Mouse (Mus musculus) frontal cortex, postnatal 10 days (tissue): ENCODE data around the gene Nup214.

Experiments
- DNase-seq, 2 experiments: peaks; one replicate each; pipeline ENCODE4 v3.0.0; 2022; ENCODE audit warnings: low spot score in 2 of 2, mixed read lengths in 1 of 2

Gene Nup214

DNA sequence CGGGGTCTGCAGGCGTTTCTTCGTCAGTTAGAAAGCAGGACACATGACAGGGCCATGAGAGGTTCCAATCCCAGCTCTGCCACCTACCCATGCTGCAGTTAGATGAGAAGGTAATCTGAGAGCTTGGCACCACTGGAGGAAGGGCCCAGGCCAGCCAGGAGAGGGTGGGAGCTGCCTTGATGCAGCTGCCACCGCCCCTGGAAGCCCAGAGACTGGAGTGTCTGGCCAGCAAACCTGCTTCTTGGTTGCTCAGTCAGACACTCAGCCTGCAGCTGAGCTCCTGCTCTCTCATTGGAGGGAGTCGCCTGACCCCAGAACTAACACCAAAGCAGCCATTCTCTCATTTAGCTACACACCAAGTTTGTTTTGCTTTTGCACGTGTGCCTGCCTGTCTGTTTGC is 71.1 kb downstream of the Nup214 start:
- DNase-seq: no peak

DNA sequence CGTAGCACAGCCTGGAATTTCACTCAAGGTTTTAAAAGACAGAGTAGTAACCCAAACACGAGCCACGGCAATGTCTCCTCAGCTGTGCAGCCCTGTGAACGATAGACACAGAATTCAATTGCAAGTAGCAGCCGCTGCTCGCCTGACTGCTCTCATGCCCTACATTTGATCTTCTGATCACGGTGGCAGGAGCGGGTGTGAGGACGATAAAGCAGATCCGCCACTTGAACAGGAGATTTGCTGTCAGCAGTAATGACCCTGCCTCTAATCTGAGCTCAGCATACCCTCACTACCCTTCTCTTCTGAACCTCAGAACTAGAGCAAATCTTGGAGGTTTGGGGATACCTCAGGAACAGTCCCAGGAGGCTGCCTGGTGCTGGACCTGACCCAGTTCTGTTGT is 71.8 kb downstream of the Nup214 start:
- DNase-seq: no peak

DNA sequence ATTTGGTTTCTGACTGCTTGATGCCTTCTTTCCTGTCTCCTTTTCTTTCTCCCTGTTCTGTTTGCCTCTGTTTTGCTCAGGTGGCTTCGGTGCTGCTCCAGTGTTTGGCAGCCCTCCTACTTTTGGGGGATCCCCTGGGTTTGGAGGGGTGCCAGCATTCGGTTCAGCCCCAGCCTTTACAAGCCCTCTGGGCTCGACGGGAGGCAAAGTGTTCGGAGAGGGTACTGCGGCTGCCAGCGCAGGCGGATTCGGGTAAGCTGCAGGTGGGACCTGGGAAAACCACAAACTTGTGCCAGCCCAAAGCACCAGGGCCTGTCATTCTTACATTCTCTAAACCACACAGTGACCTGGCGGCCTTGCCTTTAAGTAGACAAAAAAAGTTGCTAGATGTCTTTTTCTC is 73.1 kb downstream of the Nup214 start:
- no peak for DNase-seq

DNA sequence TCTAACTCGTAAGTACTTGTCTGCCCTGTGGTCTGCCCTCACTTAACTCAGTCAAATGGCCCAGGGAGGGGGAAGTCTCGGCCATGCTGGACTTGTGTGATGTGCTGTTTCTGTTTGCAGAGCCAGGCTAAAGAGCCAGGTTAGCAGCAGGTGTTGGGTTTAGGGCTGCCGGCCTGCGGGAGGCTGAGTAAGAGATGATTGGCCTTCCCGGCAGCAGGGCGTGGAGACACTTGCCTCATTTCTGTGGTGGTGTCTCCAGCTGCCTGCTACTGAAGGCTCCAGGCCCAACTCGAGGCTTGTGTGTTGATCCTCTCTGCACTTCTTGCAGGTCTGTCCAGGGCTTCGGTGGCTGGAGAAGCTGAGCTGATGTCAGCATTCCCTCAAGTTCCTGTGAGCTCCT is 77.6 kb downstream of the Nup214 start:
- no peak for DNase-seq

DNA sequence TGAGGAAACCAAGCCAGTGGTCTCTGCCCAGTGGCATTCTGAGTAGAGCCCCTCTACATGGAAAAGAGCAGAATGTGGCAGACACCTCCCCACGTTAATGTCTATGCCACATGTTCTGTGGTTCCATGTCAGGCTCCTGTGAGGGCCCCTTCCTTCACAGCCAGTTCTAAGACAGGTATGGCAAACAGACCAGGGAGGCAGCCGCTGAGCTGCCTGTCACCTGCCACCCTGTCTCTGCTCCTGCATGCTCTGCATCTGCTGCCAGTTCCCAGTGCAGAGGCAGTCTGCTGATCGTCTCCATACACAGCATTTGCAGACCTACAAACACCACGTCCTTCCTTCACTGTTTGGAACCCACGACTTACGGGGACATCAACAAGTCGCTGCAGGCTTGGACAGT is 78.2 kb downstream of the Nup214 start:
- DNase-seq: no peak

DNA sequence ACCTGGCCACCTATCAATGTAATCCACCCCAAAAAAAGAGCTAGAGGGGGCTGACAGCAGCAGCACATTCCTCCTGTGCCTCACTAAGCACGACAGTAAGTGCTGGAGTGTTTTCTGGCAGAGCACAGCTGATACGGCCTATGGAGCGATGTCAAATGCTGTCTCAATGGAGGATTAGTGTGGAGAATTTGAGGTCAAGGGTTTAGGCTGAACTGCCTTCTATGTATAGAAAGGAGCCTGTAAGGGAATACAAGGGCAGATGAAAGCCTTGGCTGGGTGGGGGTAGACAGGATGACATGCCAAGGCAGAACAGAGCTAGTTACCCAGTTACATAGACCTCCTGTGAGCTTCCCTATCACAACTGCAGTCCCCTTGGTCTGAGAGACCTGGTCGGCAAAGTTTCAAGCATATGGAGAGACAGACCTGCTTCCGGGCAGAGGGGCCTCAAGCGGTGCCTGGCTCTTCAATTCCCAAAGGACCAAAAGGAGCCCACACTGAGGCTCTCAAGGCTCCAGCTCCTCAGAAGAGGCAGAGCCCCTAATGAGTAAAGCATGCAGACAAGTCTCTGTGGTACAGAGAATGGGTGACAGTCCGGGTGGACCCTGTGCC is 81.2 kb downstream of the Nup214 start:
- no peak for DNase-seq

DNA sequence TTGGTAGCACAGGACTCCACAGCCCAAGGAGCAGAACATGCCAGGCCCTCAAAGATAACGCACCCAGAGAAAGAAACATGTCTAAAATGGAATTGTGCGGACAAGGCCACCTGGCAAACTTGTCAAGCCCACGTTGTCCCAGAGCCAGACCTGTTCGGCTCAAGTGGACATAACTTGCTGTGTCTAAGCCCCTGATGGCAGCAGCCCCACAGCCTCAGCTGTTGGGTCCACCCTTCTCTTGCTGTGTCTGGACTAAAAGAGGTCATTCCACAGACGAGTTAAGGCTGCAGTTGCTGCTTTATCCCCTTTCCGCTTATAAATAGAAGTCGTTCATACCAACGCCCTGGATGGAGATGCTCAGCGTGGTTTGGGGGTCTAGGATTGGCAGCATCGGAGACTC is 82.3 kb downstream of the Nup214 start:
- DNase-seq: no peak

DNA sequence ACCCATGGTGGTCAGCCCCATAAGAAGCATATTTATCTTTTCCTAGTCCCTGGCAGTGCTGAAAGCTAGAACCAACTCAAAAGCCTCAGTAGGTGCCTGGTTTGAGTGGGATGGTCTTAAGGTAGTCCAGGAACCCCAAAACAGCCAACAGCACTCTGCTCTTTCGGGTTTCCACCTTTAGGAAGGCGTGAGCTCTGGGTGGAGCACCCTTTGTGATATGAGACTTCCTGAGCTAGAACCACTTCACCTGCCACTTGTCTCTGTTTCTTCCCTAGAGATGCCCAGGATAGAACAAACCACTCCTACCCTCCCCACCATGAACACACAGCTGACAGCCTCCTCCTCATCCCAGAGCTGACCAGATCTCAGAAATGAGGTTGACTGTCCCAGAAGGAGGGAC is 83.1 kb downstream of the Nup214 start:
- no peak for DNase-seq

DNA sequence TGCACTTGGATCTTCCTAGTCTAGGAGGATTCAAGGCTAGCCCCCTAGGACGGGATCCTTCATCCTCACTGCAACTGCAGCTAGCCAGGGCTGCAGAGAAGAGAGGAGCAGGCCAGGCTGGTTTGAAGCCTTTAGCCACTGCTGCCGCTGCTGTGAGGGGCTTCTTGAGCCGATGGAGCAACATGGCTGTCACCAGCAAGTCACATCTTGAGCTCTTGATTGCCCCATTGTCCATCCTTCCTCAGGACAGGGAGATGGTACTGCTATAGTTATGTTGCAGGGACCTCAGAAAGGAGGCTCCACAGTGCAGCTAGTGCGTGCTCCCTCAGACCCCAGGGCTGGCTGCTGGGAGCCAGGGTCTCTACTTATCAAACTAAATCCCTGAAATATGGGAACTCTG is 83.6 kb downstream of the Nup214 start:
- DNase-seq: no peak

DNA sequence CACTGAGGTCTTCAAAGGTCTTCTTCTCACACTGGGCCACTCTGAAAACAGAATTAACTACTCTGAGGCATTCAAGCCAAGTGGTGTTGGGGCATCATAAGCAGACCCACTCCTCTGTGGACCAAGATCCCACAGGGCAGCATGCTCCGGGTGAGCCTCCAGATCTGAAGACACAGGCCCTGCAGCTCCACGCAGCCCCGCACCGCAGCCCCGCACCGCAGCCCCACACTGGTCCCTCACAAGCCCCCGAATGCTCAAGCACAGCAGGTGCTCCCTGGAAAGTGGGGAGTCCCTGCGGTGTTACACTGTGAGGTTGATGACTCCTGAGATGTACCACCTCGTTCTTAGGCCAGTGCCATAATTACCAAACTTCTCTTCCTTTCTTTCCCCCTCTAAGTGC is 84.0 kb downstream of the Nup214 start:
- DNase-seq: no peak

DNA sequence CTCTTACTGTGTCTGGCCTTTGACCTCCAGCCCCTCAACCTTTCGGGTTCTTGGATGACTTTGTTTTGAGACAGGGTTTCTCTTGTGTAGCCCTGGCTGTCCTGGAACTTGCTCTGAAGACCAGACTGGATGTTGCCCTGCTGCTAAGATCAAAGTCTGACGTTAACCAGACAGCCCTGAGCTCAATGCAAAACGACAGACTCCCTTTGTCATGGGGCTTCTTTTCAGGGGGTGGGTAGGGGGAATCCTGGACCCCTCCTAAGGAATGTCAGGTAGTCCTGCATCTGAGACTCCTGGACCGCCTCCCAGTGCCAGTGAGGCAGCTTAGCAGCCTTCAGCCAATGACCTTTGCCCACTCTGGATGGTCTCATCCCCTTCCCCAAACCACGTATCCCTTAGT is 84.5 kb downstream of the Nup214 start:
- no peak for DNase-seq

DNA sequence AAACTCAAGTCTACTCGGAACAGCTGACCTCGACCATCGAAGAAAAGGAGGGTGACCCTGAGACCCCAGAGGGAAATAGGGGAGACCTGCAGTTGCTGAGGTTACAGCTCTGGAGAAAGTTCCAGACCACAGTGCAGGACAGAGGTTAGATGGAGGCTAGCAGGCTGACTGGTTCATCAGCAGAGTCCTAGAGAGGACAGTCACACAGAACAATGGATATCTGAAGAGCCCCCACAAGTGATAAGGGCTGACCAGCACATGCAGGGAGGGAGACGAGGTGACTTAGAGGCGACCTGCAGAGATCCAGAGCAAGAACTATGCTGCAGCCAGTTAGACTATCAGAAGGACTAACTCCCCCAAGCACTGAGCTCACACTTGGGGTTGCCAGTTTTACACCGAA is 85.4 kb downstream of the Nup214 start:
- no peak for DNase-seq

DNA sequence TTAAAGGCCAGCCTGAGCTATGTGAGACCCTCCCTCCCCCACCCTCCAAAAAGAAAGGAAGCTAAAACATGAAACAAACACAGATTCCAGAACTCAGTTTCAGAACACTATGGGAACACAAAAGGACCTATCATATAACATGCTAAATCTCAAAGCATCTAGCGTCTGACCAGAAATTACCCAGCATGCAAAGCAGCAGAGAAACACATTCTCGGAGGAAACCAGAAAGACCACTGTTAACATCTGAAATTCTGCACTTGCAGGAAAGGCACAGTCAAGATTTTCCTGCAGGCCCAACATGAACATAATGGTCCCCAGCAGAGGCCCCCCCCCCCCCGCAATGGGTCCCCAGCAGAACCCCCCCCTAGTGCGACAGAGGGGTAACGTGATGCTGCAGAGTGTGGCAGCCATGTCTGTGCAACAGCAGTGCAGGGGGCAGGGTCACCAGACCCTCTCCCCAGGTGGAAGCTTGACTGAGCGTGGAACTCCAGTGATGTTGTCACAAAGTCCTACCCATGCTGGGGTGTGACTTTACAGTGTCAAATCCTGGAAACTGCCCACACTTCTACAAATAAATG is 86.1 kb downstream of the Nup214 start:
- no peak for DNase-seq

DNA sequence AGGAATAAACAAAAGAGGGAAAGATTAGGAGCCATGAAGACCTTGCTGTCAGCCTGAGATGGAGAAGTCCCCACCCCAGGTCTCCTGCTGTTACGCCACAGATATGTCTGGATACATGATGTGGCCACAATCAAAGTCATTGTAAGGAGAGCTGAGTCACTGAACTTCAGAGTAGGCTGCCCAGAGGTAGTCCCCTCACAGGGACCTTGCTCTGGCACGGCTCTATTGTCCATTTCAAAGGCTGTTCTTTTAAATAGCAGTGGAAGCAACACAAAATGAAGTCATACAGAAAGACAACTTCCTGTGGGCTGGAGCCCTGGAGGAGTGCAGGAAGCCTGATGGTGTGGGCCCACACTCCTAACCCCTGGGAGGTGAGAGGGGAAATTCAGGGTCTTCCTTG is 87.0 kb downstream of the Nup214 start:
- DNase-seq: no peak

DNA sequence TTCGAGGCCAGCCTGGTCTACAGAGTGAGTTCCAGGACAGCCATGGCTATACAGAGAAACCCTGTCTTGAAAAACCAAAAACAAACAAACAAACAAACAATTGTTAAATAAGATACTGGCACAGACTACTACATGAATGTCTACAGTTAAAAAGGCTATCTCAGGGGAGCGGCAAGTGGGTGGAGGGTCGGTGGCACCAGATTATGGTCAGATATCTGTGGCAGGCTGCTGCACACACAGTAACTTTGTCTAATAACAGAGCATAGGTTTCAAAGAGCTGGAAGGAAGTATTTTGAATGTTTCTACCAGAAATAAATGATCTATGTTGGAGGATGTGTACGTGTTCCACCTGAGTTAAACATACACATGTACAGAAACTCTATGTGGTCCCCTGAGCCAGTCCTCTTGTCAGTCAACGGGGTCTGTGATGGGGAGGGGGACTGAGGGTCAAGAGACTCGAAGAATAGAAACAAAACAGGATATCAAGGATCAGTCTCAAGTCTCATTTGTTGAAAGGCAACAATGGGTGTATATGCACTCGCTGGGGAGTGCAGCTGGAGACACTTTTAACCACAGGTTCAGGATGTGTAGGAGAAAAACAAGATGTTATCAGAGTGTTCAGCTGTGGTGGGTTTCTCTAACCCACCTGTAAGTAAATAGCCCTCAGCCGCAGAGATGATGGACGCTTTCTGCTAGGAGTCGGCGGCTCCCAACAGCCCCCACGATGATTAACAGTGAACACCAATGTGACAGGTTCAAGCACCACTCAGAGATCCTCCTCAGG is 87.7 kb downstream of the Nup214 start:
- no peak for DNase-seq

DNA sequence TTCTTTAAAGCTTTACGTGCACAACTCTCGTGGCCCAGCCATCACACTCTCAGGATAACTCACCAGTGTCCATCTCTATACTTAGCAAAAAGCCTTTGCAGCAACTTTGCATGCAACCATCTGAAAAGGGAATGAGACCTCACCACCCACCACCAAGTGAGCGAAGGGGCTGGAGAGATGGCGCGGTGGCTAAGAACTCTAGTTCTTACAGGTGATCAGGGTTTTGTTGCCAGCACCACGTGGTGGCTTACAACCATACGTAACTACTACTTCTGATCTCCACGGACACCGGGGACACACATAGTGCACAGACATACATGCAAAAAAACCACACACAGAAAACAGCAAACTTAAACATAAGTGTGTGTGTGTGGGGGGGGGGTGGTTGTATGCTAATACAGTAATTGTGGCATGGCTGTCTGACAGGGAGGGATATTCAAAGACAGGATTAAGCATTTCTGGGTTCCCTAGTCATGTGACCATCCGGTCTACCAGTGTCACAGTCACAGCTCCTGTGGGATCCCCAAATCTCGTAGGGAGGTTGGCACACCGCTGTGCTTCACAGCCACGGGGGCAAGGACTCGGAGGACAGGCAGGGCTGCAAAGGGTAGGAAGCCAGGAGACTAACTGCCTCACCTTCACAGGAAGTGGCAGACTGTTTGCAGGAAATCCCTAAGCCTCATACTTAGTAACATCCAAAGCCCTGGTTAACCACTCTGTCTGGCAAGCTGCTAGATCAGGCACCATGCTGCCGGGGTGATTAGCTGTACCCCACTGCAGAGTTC is 88.6 kb downstream of the Nup214 start:
- no peak for DNase-seq

DNA sequence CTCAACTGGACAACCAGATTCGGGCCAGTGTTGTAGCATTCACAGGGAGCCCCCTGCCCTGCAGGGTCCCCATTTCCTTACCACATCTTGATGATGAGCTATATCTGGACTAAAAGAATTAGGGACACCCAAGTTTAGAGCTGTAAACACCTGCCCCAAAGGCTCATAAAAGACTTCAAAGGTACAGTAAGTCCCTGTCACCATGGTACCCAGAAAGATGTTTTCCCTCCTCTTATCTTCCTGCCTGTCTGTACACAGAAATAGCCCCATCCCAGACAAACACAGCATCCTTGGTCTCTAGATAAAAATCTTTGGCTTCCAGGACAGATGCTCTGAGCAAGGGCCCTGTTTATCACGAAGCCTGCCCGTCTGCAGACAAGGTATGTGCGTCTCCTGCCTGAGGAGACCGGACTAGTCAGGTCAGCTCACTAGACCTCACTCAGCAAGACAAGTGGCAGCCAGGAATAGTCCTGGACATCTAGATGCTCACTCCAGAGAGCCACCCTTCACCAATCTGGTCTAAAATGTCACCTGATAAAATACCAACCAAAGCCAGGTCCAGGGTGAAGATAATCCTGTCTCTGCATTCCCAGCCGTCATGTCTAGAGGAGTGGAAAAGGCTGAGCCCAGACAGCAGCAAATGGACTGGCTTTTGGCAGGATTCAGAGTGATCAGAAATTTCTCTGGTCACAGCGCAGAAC is 89.4 kb downstream of the Nup214 start:
- DNase-seq: no peak

DNA sequence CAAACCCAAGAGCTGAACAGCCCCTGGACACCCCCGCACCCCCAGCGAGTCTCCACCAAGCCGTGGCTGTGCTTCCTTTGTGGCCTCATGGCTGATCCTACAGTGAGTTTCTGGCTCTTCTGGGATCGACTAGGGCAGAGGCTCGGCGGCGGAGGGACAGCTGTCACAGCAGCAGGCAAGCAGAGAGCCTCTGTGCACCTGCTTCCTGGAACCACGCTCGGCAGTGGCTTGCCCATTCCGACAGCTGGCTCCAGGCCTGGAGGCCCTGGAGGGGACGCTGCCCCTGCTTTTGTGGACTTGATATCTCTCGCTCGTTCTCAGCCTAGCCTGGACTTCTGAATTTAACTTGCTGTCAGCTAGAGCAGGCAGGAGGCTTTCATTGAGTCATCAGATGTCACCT is 90.7 kb downstream of the Nup214 start:
- no peak for DNase-seq

DNA sequence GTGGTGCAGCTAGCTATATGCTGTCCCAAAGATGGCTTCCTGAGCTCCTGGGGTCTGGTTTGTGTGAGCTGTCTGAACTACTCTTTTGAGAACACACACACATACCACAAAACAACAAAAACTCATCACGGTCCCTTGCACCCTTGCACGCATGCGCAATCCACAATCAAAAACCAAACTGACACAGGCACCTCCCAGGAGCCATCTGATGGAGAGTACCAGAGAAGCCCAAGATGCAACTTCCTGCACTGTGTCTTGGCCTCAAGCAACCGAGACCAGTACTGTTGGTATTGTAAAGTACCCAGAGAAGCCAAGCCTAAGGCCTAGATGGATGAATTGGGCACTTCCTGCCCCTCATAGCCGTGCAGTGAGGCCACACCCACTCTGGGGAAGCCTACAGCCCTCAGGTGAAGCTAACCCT is 91.1 kb downstream of the Nup214 start:
- no peak for DNase-seq

DNA sequence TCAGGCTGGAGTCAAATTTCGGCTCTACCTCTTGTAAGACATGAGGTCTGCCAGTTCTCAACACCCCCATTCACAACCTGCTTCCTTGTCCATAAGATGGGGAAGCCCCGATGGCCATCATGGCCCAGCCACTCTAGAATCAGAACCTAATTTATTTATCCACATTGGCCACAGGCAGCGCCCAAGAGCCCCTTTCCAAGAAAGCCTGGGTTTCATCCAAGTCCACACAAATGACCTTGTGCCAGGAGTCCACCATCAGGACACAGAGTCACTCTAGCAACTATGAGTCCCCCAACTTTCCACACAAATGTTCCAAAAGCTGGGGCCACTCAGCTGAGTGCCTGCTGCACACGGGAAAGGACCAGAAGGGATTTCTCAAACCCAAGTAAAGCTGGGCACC is 91.8 kb downstream of the Nup214 start:
- DNase-seq: no peak

DNA sequence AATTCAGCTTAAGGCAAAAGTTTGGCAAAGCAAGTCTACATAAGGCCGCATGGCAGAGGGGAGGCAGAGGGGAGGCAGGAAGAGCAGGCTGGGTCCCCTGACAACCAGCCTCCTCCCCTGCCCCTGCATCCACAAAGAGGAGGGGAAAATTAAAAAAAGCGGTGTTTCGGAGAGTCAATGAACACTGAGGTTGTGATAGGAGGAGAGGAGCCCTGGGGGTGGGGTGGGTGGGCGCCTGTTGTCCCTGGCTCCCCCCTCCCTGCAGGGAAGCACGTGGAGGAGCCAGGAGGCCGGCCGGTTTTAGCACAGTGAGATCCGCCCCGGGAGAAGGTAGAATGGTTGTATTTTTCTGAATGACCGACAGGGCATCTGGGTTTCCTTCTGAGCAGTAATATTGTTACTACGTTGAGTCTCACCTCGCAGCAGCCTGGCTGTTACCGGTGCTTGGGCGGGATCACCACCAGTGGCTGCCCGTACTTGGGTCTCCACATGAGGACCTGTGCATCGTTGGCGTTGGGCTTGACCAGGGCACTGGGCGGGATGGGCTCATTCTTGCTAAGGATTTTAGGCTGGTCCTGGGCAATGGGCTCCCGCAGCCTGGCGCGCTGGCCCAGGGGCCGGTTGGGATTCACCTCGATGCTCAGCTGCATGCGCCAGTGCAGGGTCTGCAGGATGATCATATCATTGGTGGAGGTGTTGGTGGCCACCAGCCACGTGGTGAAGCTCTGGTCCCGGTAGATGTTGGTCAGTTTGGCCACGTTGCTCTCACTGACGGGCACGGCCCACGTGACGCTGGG is 94.8 kb downstream of the Nup214 start:
- no peak for DNase-seq
